Mouse (Mus musculus): ENCODE results near the gene Cfap57.

Cfap57 gene

GRCm38 (mm10) chr4:118564062-118564925 is 56.3 kb downstream of the Cfap57 start:
- DNase-seq: no peak

DNA sequence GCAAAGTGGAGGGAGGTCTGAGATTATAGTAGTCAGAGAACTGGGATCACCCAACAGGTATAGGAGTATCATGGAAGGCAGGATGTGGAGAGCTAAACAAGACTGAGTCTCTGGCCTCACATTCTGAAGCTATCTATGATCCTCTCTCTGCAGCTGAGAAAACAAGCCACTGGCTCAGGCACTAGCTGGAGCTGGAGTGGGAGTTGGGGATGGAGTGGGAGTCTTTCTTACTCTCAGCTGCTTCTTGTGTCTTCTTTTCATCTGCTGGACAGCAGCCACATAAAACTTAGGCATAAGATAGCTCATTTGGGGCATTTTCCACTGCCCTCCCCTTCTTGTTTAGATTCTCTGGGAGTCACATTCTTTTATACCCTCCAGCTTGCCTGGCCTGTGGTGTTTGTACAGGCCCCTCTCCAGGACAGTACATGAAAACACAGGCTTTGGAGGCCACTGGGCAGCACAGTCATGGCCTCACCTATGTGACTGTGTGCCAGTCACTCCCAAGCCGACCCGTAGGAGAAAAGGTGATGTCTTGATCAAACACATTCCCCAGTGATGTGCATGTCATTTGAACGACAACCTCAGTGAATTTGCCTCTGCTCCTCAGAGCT is 67.4 kb downstream of the Cfap57 start:
- no peak for DNase-seq

DNA sequence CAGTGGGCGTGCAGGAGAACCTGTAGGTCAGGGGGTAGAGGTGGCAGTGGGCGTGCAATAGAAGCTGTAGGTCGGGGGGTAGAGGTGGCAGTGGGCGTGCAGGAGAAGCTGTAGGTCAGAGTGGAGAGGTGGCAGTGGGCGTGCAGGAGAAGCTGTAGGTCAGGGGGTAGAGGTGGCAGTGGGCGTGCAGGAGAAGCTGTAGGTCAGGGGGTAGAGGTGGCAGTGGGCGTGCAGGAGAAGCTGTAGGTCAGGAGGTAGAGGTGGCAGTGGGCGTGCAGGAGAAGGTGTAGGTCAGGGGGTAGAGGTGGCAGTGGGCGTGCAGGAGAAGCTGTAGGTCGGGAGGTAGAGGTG is 72.5 kb downstream of the Cfap57 start:
- DNase-seq: peak; percentile 6 to 16

DNA sequence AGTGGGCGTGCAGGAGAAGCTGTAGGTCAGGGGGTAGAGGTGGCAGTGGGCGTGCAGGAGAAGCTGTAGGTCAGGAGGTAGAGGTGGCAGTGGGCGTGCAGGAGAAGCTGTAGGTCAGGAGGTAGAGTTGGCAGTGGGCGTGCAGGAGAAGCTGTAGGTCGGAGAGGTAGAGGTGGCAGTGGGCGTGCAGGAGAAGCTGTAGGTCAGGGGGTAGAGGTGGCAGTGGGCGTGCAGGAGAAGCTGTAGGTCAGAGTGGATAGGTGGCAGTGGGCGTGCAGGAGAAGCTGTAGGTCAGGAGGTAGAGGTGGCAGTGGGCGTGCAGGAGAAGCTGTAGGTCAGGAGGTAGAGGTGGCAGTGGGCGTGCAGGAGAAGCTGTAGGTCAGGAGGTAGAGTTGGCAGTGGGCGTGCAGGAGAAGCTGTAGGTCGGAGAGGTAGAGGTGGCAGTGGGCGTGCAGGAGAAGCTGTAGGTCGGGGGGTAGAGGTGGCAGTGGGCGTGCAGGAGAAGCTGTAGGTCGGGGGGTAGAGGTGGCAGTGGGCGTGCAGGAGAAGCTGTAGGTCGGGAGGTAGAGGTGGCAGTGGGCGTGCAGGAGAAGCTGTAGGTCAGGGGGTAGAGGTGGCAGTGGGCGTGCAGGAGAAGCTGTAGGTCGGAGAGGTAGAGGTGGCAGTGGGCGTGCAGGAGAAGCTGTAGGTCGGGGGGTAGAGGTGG is 73.0 kb downstream of the Cfap57 start:
- peak; percentile 44 to 47 for DNase-seq

- DNase-seq: no peak
Observed at GRCm38 (mm10) chr4:118544441-118545127, 76.0 kb downstream of the Cfap57 start.

DNA sequence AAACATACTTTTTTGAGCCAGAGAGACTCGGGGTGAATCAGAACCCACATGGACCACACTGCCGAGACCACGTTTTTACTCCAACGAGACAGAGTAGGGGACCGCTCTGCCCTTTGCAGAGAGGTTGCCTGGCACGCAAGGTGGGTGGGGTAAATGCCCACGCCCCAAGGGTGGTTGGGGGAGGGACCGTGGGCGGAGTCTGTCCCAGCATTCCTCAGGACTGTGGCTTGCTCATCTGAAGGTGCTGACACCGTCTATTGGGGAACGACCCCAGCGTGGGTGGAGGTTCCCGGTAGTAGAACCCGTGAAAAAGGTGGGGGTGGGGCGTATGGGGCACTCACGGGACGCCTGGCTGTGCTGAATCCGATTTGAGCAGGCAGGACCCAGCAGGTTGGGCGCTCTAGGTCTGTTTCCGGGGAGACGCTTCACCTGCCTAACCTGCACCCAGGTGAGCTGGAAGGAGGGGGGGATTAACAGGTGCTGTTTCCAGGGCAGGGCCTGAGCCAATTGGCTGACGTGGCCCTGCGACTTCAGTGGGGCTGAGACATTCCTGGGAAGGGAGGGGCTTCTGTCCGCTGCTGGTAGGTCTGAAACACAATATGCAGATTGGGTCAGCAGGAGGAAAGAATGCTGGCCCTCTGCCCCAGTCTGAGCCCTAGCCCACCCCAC is 76.9 kb downstream of the Cfap57 start, which contains the start of gene Tmem125:
Gene Tmem125 (minus strand): TSS at position 453 of the 669 bp plus-strand sequence.
- DNase-seq: no peak

DNA sequence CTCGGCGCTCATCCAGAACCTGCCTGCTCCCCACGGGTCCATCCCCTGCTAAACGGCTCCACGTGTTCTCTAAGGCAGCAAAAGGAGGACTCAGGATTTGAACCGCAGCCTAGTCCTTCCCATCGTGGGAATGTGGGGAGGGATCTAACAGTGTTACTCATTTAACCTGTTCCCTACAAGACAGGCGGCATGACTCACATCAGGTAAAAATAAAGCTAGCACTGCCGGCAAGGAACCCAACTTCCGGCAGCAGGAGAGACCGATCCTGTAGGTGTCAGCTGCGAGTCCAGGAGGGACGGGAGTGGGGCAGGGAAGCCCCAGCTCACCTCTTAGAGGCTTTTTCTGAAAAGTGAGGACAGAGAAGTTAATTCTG is 77.4 kb downstream of the Cfap57 start:
- DNase-seq: no peak

GRCm38 (mm10) chr4:118542510-118543157 is 77.9 kb downstream of the Cfap57 start:
- DNase-seq: no peak

DNA sequence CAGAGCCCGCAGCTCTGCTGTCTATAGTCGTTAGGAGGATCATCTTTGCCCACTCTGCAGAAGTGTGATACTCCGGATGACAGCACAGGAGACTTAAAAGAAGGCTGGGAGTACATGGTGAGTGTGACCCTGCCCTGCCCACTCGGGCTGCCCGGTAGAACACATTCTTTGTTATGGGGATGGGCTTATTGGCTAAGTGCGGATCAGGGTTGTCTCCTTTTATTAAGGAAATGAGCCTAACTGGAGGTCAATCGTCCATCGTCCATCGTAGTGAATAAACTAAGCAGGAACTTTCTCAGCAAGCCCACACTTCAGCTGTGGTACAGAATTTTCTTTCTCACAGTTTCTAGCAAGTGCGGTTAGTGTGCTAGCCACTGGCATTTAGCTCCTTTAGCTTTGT is 80.7 kb downstream of the Cfap57 start:
- DNase-seq: no peak

DNA sequence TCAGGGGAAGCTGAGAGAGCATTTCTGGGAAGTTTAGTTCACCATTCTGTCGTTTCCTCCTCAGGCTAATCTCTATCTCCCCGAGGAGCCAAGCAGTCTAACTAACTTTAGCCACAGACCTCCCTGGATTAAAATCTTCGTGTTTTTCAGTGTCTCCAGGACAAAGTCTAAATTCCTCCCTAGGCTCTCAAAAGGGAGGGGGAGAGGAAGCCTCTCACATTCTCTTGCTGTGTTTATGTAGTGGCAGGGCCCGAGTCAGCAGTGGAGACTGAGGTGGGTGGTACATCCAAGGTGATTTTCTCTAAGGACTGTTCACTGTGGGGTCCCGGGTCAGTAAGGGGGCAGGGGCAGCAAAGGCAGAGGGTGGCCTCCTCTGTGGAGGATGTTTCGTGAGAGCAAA is 82.8 kb downstream of the Cfap57 start:
- no peak for DNase-seq

DNA sequence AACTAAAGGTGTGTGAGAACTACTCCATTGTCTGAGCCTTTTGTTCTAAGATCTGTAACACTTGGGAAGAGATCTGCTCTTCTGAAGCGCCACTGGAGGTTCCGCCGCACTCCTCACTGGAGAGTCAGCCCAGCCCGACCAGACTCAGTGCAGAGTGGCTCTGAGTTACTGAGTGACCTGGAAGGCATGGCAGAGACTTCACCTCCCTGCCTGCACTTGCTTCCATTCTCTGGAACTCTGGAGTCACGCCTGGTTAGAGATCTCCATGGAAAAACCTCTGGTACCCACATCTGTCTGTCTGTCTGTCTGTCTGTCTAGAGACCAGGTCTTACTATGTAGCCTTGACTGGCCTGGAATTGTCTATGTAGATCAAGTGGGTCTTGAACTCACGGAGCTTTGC is 85.0 kb downstream of the Cfap57 start:
- no peak for DNase-seq

DNA sequence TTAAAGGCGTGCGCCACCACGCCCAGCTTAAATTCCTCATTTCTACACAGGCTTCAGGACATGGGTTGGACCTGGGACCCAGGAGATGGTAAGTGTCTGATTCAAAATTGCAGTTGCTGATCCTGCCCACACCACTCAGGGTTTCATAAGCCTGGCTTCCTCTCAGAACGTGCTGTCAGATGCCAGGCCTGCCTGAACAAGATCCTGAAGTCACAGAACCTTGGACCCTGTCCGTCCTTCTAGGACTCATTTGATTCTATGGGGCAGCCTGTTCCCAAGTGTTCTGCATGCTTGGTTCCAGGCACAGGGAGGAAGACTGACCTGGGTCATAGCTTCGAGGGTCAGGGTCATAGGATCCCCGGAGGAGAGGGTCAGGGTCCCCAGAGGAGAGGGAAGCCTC is 87.0 kb downstream of the Cfap57 start:
- no peak for DNase-seq

DNA sequence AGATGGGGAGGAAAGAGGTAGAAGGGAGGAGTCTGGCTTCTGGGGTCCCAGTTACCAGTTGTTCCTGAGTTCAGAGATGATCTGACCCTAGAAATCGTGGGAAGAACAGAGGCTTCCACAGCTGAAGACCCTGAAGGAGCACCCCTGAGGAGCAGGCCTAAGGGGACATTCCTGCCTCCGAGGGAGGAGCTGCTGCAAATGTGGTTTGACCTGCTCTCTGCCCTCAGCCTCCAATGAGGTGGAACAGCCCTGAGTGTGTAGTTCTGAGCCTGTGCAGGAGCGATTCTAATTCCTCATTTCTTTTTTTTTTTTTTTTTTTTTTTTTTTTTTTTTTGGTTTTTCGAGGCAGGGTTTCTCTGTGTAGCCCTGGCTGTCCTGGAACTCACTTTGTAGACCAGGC is 87.4 kb downstream of the Cfap57 start:
- DNase-seq: no peak

GRCm38 (mm10) chr4:118532663-118533062 is 87.9 kb downstream of the Cfap57 start:
- no peak for DNase-seq

- no peak for DNase-seq
Observed at GRCm38 (mm10) chr4:118527720-118528119, 92.9 kb downstream of the Cfap57 start.

DNA sequence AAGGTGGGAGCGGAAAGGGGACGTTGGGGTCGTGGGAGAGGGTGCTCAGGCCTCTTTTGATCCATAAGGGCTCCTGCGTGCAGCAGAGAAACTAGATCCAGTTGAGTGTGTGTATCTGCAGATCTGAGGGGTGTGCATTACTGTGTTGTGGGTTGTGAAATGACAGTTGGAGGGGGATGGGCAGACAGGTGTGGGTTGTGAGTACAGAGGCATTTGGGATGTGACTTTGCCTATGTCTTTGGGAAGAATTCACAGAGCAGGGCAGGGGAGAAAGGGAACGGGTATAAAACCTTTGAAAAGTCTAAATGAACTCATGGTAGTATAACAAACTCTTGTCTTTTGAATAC is 93.3 kb downstream of the Cfap57 start:
- DNase-seq: no peak

DNA sequence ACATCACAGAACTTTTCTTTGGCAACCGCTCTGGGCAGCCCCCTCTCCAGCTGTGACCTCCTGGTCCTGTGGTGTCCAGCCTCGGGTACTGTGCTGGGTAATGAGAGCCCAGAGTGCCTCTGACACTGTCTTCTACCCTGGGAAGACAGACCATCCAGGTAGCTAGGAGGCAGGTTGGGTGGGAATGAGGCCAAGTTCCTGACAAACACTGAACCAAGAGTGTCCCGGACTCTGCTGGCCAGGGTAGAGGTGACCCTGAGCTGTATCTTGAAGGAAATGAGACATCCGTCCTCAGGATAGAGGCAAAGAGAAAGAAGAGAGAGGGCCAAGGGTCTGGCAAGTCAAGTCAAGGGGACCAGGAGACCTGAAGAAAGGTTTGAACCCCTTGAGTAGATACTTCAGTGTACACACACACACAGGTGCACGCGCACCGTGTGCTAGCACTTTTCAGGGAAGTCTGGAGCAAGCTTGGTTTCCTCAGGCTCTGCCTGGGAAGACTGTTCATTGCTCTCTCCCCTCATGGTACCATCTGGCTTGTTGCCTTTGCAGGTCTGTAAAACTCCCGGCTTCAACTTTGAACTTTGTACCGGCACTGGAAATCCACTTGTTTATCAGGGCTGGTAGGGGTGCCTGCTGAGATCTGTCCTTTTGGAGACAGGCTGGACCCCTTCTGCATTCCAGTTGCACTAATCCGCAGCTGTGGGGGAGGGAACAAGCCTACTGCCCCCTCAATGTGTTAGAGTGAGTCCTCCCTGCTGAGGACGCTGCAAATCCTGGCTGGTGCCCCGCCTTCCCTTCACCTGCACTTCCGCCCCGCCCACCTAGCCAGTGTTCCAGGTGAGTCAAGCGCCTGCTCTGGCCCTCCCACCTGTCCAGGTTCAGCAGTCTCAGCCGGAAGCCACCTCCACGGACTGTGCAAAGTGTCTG is 93.9 kb downstream of the Cfap57 start, which contains the start of gene 2610528J11Rik:
Gene 2610528J11Rik (plus strand): TSS at position 592 of the 927 bp plus-strand sequence.
- no peak for DNase-seq

- DNase-seq: no peak
Observed at GRCm38 (mm10) chr4:118525779-118526178, 94.8 kb downstream of the Cfap57 start.

GRCm38 (mm10) chr4:118523976-118524375 is 96.6 kb downstream of the Cfap57 start:
- DNase-seq: no peak

GRCm38 (mm10) chr4:118522248-118522647 is 98.3 kb downstream of the Cfap57 start:
- DNase-seq: no peak

- no peak for DNase-seq
Observed at GRCm38 (mm10) chr4:118518208-118518607, 102.4 kb downstream of the Cfap57 start.

Measured in cerebellum, postnatal 36 days (tissue).